Mouse (Mus musculus) gonadal fat pad, adult 2 months (tissue): ENCODE measurements around the gene Fhl2. TPM values are rescaled to one million over a fixed set of nuclear protein-coding genes. Genes with fewer than 3 reads are reported as not detected.

Experiments
- DNase-seq: peaks from one replicate; pipeline ENCODE4 v3.0.0-alpha.2; 2012; ENCODE audit warnings: low read depth
- polyA plus RNA-seq: library from polyadenylated mRNA; depleted of rRNA; stranded (reverse); fragments of >200 nt; gene quantifications from 2 replicates; pipeline ENCODE4 v1.2.3, GENCODE M21; 2012; rRNA removed

Gene Fhl2
- polyA plus RNA-seq, 1 experiment: 15.4 TPM

GRCm38 (mm10) chr1:43108729-43109128, 88.1 kb downstream of the Fhl2 start:
- DNase-seq: no peak

- DNase-seq: peak; percentile 60
These were observed 98.5 kb downstream of the Fhl2 start, which contains the start of the genes Tgfbrap1 and AI597479 for GRCm38 (mm10) chr1:43098031-43098984. Tgfbrap1 (minus strand) TSS chr1:43098637. AI597479 (plus strand) TSS chr1:43098710.

GRCm38 (mm10) chr1:43094206-43094605, 102.6 kb downstream of the Fhl2 start:
- DNase-seq: no peak

GRCm38 (mm10) chr1:43092056-43093015, 104.4 kb downstream of the Fhl2 start:
- no peak for DNase-seq

GRCm38 (mm10) chr1:43091306-43092055, 105.3 kb downstream of the Fhl2 start:
- no peak for DNase-seq

- DNase-seq: no peak
These were observed 106.4 kb downstream of the Fhl2 start for GRCm38 (mm10) chr1:43090418-43090817.

- no peak for DNase-seq
These were observed 113.8 kb downstream of the Fhl2 start for GRCm38 (mm10) chr1:43082946-43083345.

- DNase-seq: no peak
These were observed 118.7 kb downstream of the Fhl2 start for GRCm38 (mm10) chr1:43078124-43078523.

- DNase-seq: no peak
These were observed 122.0 kb downstream of the Fhl2 start for GRCm38 (mm10) chr1:43074791-43075190.

Other genes with a start within 250 kb of the Fhl2 start
- gene Gpr45, start 244.1 kb downstream of the Fhl2 start, polyA plus RNA-seq: 19.0 and 25.7 TPM in 2 replicates
- 28.7 and 29.1 TPM in 2 replicates for gene Tgfbrap1, start 98.3 kb downstream of the Fhl2 start, polyA plus RNA-seq
- 7.2 and 8.4 TPM in 2 replicates for gene AI597479, start 98.3 kb downstream of the Fhl2 start, polyA plus RNA-seq
- 41.7 and 51.0 TPM in 2 replicates for gene Nck2, start 247.6 kb upstream of the Fhl2 start, polyA plus RNA-seq